Mouse (Mus musculus) embryo, embryonic 10.5 days (tissue): ENCODE measurements at regions not wholly inside any gene's neighbourhood (a gene's known extent, or its start where the extent isn't known, plus 50 kb on each side); places are given as distances from the start of the nearest gene placed in this dataset.
A peak's percentile ranks its signal among the peaks of the same experiment; 100 is the strongest.

Experiments
- DNase-seq: peaks from one replicate; pipeline ENCODE4 v3.0.0-alpha.2; 2015; ENCODE audit warnings: low spot score

GRCm38 (mm10) chr4:35417866-35418265 is 191.9 kb upstream of the C9orf72 start:
- peak; percentile 87 for DNase-seq

- DNase-seq = peak; percentile 37
Measured at GRCm38 (mm10) chr4:35413488-35413887, 187.5 kb upstream of the C9orf72 start.

GRCm38 (mm10) chr4:35405301-35406006 is 179.5 kb upstream of the C9orf72 start:
- no peak for DNase-seq

GRCm38 (mm10) chr4:35404068-35404467 is 178.1 kb upstream of the C9orf72 start:
- no peak for DNase-seq

- no peak for DNase-seq
Measured at GRCm38 (mm10) chr4:35403594-35403993, 177.6 kb upstream of the C9orf72 start.

- DNase-seq = no peak
Measured at GRCm38 (mm10) chr4:35402376-35403133, 176.6 kb upstream of the C9orf72 start.

- no peak for DNase-seq
Measured at GRCm38 (mm10) chr4:35401783-35402182, 175.8 kb upstream of the C9orf72 start.

- DNase-seq = no peak
Measured at GRCm38 (mm10) chr4:35400511-35400910, 174.5 kb upstream of the C9orf72 start.

- no peak for DNase-seq
Measured at GRCm38 (mm10) chr4:35395583-35395877, 169.6 kb upstream of the C9orf72 start.

GRCm38 (mm10) chr4:35394821-35395582 is 169.0 kb upstream of the C9orf72 start:
- peak; percentile 40 for DNase-seq

GRCm38 (mm10) chr4:35375791-35376190 is 149.8 kb upstream of the C9orf72 start:
- DNase-seq = peak; percentile 27

GRCm38 (mm10) chr4:35373213-35373860 is 147.4 kb upstream of the C9orf72 start:
- DNase-seq = no peak

GRCm38 (mm10) chr4:35372528-35373212 is 146.7 kb upstream of the C9orf72 start:
- DNase-seq = peak; percentile 93

GRCm38 (mm10) chr4:35364161-35364560 is 138.2 kb upstream of the C9orf72 start:
- no peak for DNase-seq

- no peak for DNase-seq
Measured at GRCm38 (mm10) chr4:35362176-35362575, 136.2 kb upstream of the C9orf72 start.

- DNase-seq = no peak
Measured at GRCm38 (mm10) chr4:35359376-35359775, 133.4 kb upstream of the C9orf72 start.

- no peak for DNase-seq
Measured at GRCm38 (mm10) chr4:35356904-35357563, 131.1 kb upstream of the C9orf72 start.

- no peak for DNase-seq
Measured at GRCm38 (mm10) chr4:35356051-35356450, 130.1 kb upstream of the C9orf72 start.

GRCm38 (mm10) chr4:35354046-35354445 is 128.1 kb upstream of the C9orf72 start:
- DNase-seq = peak; percentile 72

- no peak for DNase-seq
Measured at GRCm38 (mm10) chr4:35352606-35353005, 126.6 kb upstream of the C9orf72 start.

- DNase-seq = no peak
Measured at GRCm38 (mm10) chr4:35350465-35350864, 124.5 kb upstream of the C9orf72 start.
